Mouse (Mus musculus) heart, adult 2 months (tissue): ENCODE measurements around the gene Kcnj6.

ENCODE experiments used
- CTCF ChIP-seq: fragments of 200-600 bp; IDR thresholded peaks from 2 replicates; pipeline ENCODE4 v1.8.1; 2022; ENCODE audit warnings: antibody characterized with exemption, mild to moderate bottlenecking, moderate library complexity
- EP300 ChIP-seq: fragments of 200-500 bp; IDR thresholded peaks from 2 replicates; pipeline ENCODE4 v1.6.1; 2011; ENCODE audit warnings: low read depth, low read length, control low read depth; ENCODE audit not compliant: insufficient read depth
- POLR2A ChIP-seq: fragments of 200-500 bp; IDR thresholded peaks from 2 replicates; pipeline ENCODE4 v1.6.1; 2011; ENCODE audit warnings: mild to moderate bottlenecking, low read depth, low read length, control low read depth; ENCODE audit not compliant: insufficient read depth

DNA sequence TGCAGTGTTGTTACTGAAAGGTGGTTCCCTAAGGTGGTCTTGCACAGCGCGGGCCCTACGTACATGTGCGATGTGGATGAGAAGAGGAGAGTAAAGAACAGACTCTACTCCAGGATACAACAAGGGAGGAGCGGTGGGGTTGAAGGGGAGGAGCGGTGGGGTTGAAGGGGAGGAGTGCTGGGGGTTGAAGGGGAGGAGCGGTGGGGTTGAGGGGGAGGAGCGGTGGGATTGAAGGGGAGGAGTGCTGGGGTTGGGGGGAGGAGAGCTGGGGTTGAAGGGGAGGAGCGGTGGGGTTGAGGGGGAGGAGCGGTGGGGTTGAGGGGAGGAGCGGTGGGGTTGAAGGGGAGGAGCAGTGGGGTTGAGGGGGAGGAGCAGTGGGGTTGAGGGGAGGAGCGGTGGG lies 199.3 kb downstream of the Kcnj6 start:
- TF ChIP-seq POLR2A (no peak), CTCF (no peak), EP300 (no peak)
